In the genomic region with DNA sequence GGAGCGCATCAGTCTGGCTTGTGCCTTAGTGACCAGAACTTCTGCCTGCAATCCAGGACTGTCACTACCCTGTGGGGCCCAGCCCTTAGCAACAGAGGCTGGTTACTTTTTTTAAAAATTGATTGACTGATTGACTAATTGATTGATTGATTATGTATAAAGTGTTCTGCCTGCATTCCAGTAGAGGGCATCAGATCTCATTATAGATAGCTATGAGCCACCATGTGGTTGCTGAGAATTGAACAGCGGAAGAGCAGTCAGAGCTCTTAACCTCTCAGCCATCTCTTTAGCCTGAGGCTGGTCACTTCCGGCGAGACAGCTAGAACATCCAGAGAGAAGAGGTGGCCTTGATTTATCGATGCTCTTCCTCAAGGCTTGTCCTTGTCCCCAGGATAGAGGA, we compare ENCODE assay signal across 22 mouse cellular contexts. TPM values are rescaled to one million over a fixed set of nuclear protein-coding genes. Genes with fewer than 3 reads are reported as not detected.
"Had no signal": no experiment of that assay in that cellular context is flagged by ENCODE, and none has a peak within 500 bp of the region (broad histone marks: within the 10 kb centered on the region; RNA-seq: fewer than 3 reads in every experiment).

No protein-coding gene starts in this region.

- H3K27me3 ChIP-seq: neural tube, embryonic 15.5 days; stomach, embryonic 15.5 days had no signal

- H3K9ac ChIP-seq: limb, embryonic 13.5 days; liver, embryonic 14.5 days; neural tube, embryonic 15.5 days; stomach, embryonic 15.5 days had no signal

- H3K9me3 ChIP-seq: limb, embryonic 13.5 days; midbrain, embryonic 10.5 days; neural tube, embryonic 15.5 days; stomach, embryonic 15.5 days had no signal

- H3K36me3 ChIP-seq: limb, embryonic 13.5 days; midbrain, embryonic 10.5 days; neural tube, embryonic 15.5 days; stomach, embryonic 15.5 days had no signal

- H3K4me3 ChIP-seq: limb, embryonic 13.5 days; midbrain, embryonic 10.5 days; myocyte; neural tube, embryonic 15.5 days; stomach, embryonic 15.5 days had no signal

- H3K4me1 ChIP-seq: limb, embryonic 13.5 days had no signal

- DNase-seq: kidney, adult 18-20 months; kidney, postnatal 14 days; layer of hippocampus, postnatal 36 days; left cerebral cortex, postnatal 4 days; lung, adult 18-20 months; thymus, adult 2 months; thymus, postnatal 25 days had no signal

- H3K4me2 ChIP-seq: limb, embryonic 13.5 days; neural tube, embryonic 15.5 days; stomach, embryonic 15.5 days had no signal

- H3K27ac ChIP-seq: limb, embryonic 13.5 days; liver, embryonic 14.5 days; midbrain, embryonic 10.5 days; neural tube, embryonic 15.5 days; stomach, embryonic 15.5 days had no signal

RNA-seq across cellular contexts. Expression of a gene that starts 8.6 kb away (rescaled TPM):
- total RNA-seq: liver, adult 2 months; megakaryocyte progenitor cell, adult 5-6 weeks had no signal
- polyA plus RNA-seq: liver, adult 2 months had no signal

RNA-seq across cellular contexts. Expression of a gene that starts 24.7 kb away (rescaled TPM):
- total RNA-seq: layer of hippocampus, postnatal 36 days; left cerebral cortex, postnatal 10 days; left cerebral cortex, postnatal 4 days; liver, adult 2 months; megakaryocyte progenitor cell, adult 5-6 weeks had no signal
- polyA plus RNA-seq: kidney, embryonic 14.5 days; large intestine, adult 2 months; limb, embryonic 13.5 days; liver, adult 2 months; liver, embryonic 14.5 days; lung, embryonic 16.5 days; midbrain, embryonic 10.5 days; neural tube, embryonic 11.5 days; neural tube, embryonic 15.5 days; spleen, adult 2 months; stomach, embryonic 15.5 days; urinary bladder, adult 2 months had no signal

RNA-seq across cellular contexts. Expression of a gene that starts 25.3 kb away (rescaled TPM):
- total RNA-seq: layer of hippocampus, postnatal 36 days; left cerebral cortex, postnatal 10 days; left cerebral cortex, postnatal 4 days; liver, adult 2 months; megakaryocyte progenitor cell, adult 5-6 weeks had no signal
- polyA plus RNA-seq: kidney, embryonic 14.5 days; large intestine, adult 2 months; liver, adult 2 months; liver, embryonic 14.5 days; midbrain, embryonic 10.5 days; neural tube, embryonic 11.5 days; spleen, adult 2 months; stomach, embryonic 15.5 days; thymus, adult 2 months had no signal
